Mouse (Mus musculus) CD4-positive naive resting alpha-beta T cell, adult 57 days (primary cell): ENCODE measurements around the gene Ctnnd1. TPM values are rescaled to one million over a fixed set of nuclear protein-coding genes. Genes with fewer than 3 reads are reported as not detected.

Experiments used
- total RNA-seq: library from RNA; stranded (reverse); gene quantifications from one replicate; pipeline ENCODE4 v1.2.4, GENCODE M21; 2023

Ctnnd1 gene
- 3.9 TPM for total RNA-seq

GRCm38 (mm10) chr2:84650464-84651195 is at the start of gene Ctnnd1:
Ctnnd1 (minus strand) TSS chr2:84650765.

GRCm38 (mm10) chr2:84679016-84679415 is 28.5 kb upstream of the Ctnnd1 start, which contains the start of gene Tmx2:
Tmx2 (minus strand) TSS chr2:84679140.

GRCm38 (mm10) chr2:84677968-84678880 is 27.7 kb upstream of the Ctnnd1 start, which contains the start of the genes Gm28635 and Med19:
Gm28635 (minus strand) TSS chr2:84678041.
Med19 (plus strand) TSS chr2:84678402.

GRCm38 (mm10) chr2:84670569-84670933 is 20.0 kb upstream of the Ctnnd1 start, which contains the start of gene Selenoh:
Selenoh (minus strand) TSS chr2:84670770.

GRCm38 (mm10) chr2:84658806-84659205 is 8.2 kb upstream of the Ctnnd1 start, which contains the start of gene Btbd18:
Btbd18 (plus strand) TSS chr2:84659079.

Other genes starting within 250 kb of the Ctnnd1 start
- 27.7 TPM for gene Calcrl, start 225.4 kb downstream of the Ctnnd1 start, total RNA-seq
- gene Tfpi, start 174.0 kb downstream of the Ctnnd1 start, total RNA-seq, result 6.1 TPM
- gene Btbd18, start 8.3 kb upstream of the Ctnnd1 start, total RNA-seq, result not detected
- gene Selenoh, start 20.0 kb upstream of the Ctnnd1 start, total RNA-seq, result 41.7 TPM
- gene Gm28635, start 27.3 kb upstream of the Ctnnd1 start, total RNA-seq, result not detected
- 14.7 TPM for gene Med19, start 27.6 kb upstream of the Ctnnd1 start, total RNA-seq
- gene Tmx2, start 28.4 kb upstream of the Ctnnd1 start, total RNA-seq, result 26.8 TPM
- 53.2 TPM for gene Zdhhc5, start 64.4 kb upstream of the Ctnnd1 start, total RNA-seq
- gene Clp1, start 76.6 kb upstream of the Ctnnd1 start, total RNA-seq, result 25.7 TPM
- 0.56 TPM for gene Ypel4, start 83.3 kb upstream of the Ctnnd1 start, total RNA-seq
- not detected for gene Gm19426, start 92.9 kb upstream of the Ctnnd1 start, total RNA-seq
- gene Serping1, start 124.7 kb upstream of the Ctnnd1 start, total RNA-seq, result 4.0 TPM
- 3.6 TPM for gene Ube2l6, start 148.1 kb upstream of the Ctnnd1 start, total RNA-seq
- gene Smtnl1, start 171.9 kb upstream of the Ctnnd1 start, total RNA-seq, result not detected
- gene Timm10, start 176.2 kb upstream of the Ctnnd1 start, total RNA-seq, result 14.8 TPM
- gene Slc43a1, start 188.1 kb upstream of the Ctnnd1 start, total RNA-seq, result 0.35 TPM
- gene Rtn4rl2, start 235.9 kb upstream of the Ctnnd1 start, total RNA-seq, result not detected